Mouse (Mus musculus) bone marrow, adult 2 months (tissue): ENCODE data around the gene Gm3411.
"Not testable (repeated sequence)": the region's sequence is repeated elsewhere in the genome, so short reads cannot be mapped to it uniquely, and the experiment has no call there.

Experiments
- CTCF ChIP-seq: fragments of 200-500 bp; IDR thresholded peaks from 2 replicates; pipeline ENCODE4 v1.5.1; 2011; ENCODE audit warnings: low read length, control low read depth; ENCODE audit not compliant: control insufficient read depth, insufficient read depth
- POLR2A ChIP-seq: fragments of 200-500 bp; IDR thresholded peaks from 2 replicates; pipeline ENCODE4 v1.6.1; 2011; ENCODE audit warnings: low read depth, mild to moderate bottlenecking, control low read depth, low read length, borderline replicate concordance; ENCODE audit not compliant: control insufficient read depth

GRCm38 (mm10) chr14:6219192-6219591 lies 67.9 kb downstream of the Gm3411 start, which contains the start of gene Gm21560:
- TF ChIP-seq CTCF, POLR2A: not testable (repeated sequence)
